Mouse (Mus musculus) forebrain, embryonic 13.5 days (tissue): ENCODE results near the gene Gm49711. TPM values are rescaled to one million over a fixed set of nuclear protein-coding genes. Genes with fewer than 3 reads are reported as not detected.

Source experiments
- ATAC-seq: fragments of 200-750 bp; cut with Nextera tagmentation; 2 replicates; pipeline ENCODE4 v1.8.0; 2017
- H3K27ac ChIP-seq: fragments of 300-500 bp; sonication (generic); 2 replicates; pipeline ENCODE4 v1.5.1; 2015; ENCODE audit warnings: inconsistent platforms, mild to moderate bottlenecking, moderate library complexity
- H3K27me3 ChIP-seq: fragments of 300-500 bp; sonication (generic); 2 replicates; pipeline ENCODE4 v1.6.1; 2015; ENCODE audit warnings: mild to moderate bottlenecking, inconsistent platforms
- H3K36me3 ChIP-seq: fragments of 300-500 bp; sonication (generic); 2 replicates; pipeline ENCODE4 v1.6.1; 2015; ENCODE audit warnings: mild to moderate bottlenecking, inconsistent platforms; ENCODE audit not compliant: poor library complexity, severe bottlenecking
- H3K4me1 ChIP-seq: fragments of 300-500 bp; sonication (generic); 2 replicates; pipeline ENCODE4 v1.6.1; 2015; ENCODE audit warnings: inconsistent platforms
- H3K4me2 ChIP-seq: fragments of 300-500 bp; sonication (generic); 2 replicates; pipeline ENCODE4 v1.6.1; 2015; ENCODE audit warnings: inconsistent platforms, mild to moderate bottlenecking, moderate library complexity
- H3K4me3 ChIP-seq: fragments of 300-500 bp; sonication (generic); 2 replicates; pipeline ENCODE4 v1.5.1; 2015; ENCODE audit warnings: mild to moderate bottlenecking, inconsistent platforms
- H3K9ac ChIP-seq: fragments of 300-500 bp; sonication (generic); 2 replicates; pipeline ENCODE4 v1.6.1; 2015; ENCODE audit warnings: mild to moderate bottlenecking, inconsistent platforms
- H3K9me3 ChIP-seq: fragments of 300-500 bp; sonication (generic); replicated peaks from 2 replicates; pipeline ENCODE4 v1.6.1; 2016; ENCODE audit warnings: inconsistent platforms
- WGBS: fragments of 180-500 bp; shearing (Covaris S2); methylation state at CpG from one replicate; pipeline ENCODE4 v1.1.7; 2015; 5-methylcytosine and 5-hydroxymethylcytosine counted together
- polyA plus RNA-seq: library from polyadenylated mRNA; unstranded; fragments of >200 nt; fragmentation: Nextera tagmentation; extraction: Ambion mirVana; gene quantifications from 2 replicates; pipeline ENCODE4 v1.2.1, GENCODE M21; 2015

Gene Gm49711
- polyA plus RNA-seq, 1 experiment from 2014 or later, result 0.18 TPM

GRCm38 (mm10) chr16:92159114-92159513, 101.0 kb downstream of the Gm49711 start:
- peak overlapping the region; percentile 70; the same call in 1 of the 2 replicates for H3K9ac ChIP-seq
- H3K4me1 ChIP-seq, result peaks cover 14% of the 10 kb centered on the region; the same call in 1 of the 2 replicates
- H3K27ac ChIP-seq, result no peak overlapping the region
- H3K9me3 ChIP-seq, result no peaks in the 10 kb centered on the region
- peak overlapping the region; percentile 89 for H3K4me2 ChIP-seq
- H3K27me3 ChIP-seq, result no peaks in the 10 kb centered on the region
- ATAC-seq, result no peak
- H3K4me3 ChIP-seq, result peak overlapping the region; percentile 52
- WGBS, result 54% methylated on average over 6 of the region's 6 CpGs
- no peaks in the 10 kb centered on the region for H3K36me3 ChIP-seq

- no peaks in the 10 kb centered on the region for H3K27me3 ChIP-seq
- no peak overlapping the region for H3K9ac ChIP-seq
- no peak overlapping the region for H3K27ac ChIP-seq
- H3K36me3 ChIP-seq, result no peaks in the 10 kb centered on the region
- WGBS, result 28% methylated on average over 4 of the region's 4 CpGs
- no peaks in the 10 kb centered on the region for H3K9me3 ChIP-seq
- no peak overlapping the region for H3K4me3 ChIP-seq
- H3K4me2 ChIP-seq, result no peak overlapping the region
- peaks cover 14% of the 10 kb centered on the region; the same call in 1 of the 2 replicates for H3K4me1 ChIP-seq
- no peak for ATAC-seq
These were observed 104.2 kb downstream of the Gm49711 start for GRCm38 (mm10) chr16:92162289-92162688.

GRCm38 (mm10) chr16:92163545-92163944, 105.4 kb downstream of the Gm49711 start:
- H3K27me3 ChIP-seq, result no peaks in the 10 kb centered on the region
- no peak overlapping the region for H3K27ac ChIP-seq
- no peak for ATAC-seq
- no peaks in the 10 kb centered on the region; the same call in 1 of the 2 replicates for H3K9me3 ChIP-seq
- H3K4me2 ChIP-seq, result no peak overlapping the region
- WGBS, result 71% methylated on average over 4 of the region's 4 CpGs
- peaks cover 7% of the 10 kb centered on the region; the same call in 1 of the 2 replicates for H3K4me1 ChIP-seq
- no peak overlapping the region for H3K4me3 ChIP-seq
- no peak overlapping the region for H3K9ac ChIP-seq
- H3K36me3 ChIP-seq, result no peaks in the 10 kb centered on the region

- WGBS, result 91% methylated on average over 1 of the region's 1 CpGs
- Histone ChIP-seq H3K36me3 (no peaks in the 10 kb centered on the region), H3K4me2 (no peak overlapping the region), H3K4me3 (no peak overlapping the region), H3K9me3 (no peaks in the 10 kb centered on the region), H3K9ac (no peak overlapping the region), H3K4me1 (no peaks in the 10 kb centered on the region), H3K27ac (no peak overlapping the region), H3K27me3 (no peaks in the 10 kb centered on the region)
- no peak for ATAC-seq
These were observed 117.9 kb downstream of the Gm49711 start for GRCm38 (mm10) chr16:92176052-92176451.

- H3K4me3 ChIP-seq, result no peak overlapping the region
- no peak overlapping the region for H3K27ac ChIP-seq
- no peaks in the 10 kb centered on the region for H3K4me1 ChIP-seq
- H3K4me2 ChIP-seq, result no peak overlapping the region
- no peaks in the 10 kb centered on the region for H3K27me3 ChIP-seq
- H3K9ac ChIP-seq, result no peak overlapping the region
- H3K9me3 ChIP-seq, result no peaks in the 10 kb centered on the region
- H3K36me3 ChIP-seq, result no peaks in the 10 kb centered on the region
- no peak for ATAC-seq
- WGBS, result 90% methylated on average over 1 of the region's 1 CpGs
These were observed 119.6 kb downstream of the Gm49711 start for GRCm38 (mm10) chr16:92177718-92178117.

GRCm38 (mm10) chr16:92179306-92179705, 121.2 kb downstream of the Gm49711 start:
- 58% methylated on average over 8 of the region's 8 CpGs for WGBS
- ATAC-seq, result no peak
- no peaks in the 10 kb centered on the region for H3K27me3 ChIP-seq
- H3K27ac ChIP-seq, result no peak overlapping the region
- H3K4me3 ChIP-seq, result no peak overlapping the region
- no peak overlapping the region for H3K9ac ChIP-seq
- no peaks in the 10 kb centered on the region for H3K36me3 ChIP-seq
- H3K4me2 ChIP-seq, result no peak overlapping the region
- no peaks in the 10 kb centered on the region for H3K9me3 ChIP-seq
- no peaks in the 10 kb centered on the region for H3K4me1 ChIP-seq

- Histone ChIP-seq H3K27me3 (no peaks in the 10 kb centered on the region), H3K4me1 (no peaks in the 10 kb centered on the region), H3K27ac (no peak overlapping the region), H3K4me2 (no peak overlapping the region), H3K4me3 (no peak overlapping the region), H3K9ac (no peak overlapping the region), H3K36me3 (no peaks in the 10 kb centered on the region), H3K9me3 (no peaks in the 10 kb centered on the region)
- ATAC-seq, result no peak
- WGBS, result 70% methylated on average over 4 of the region's 4 CpGs
These were observed 125.4 kb downstream of the Gm49711 start for GRCm38 (mm10) chr16:92183477-92183876.

- H3K4me2 ChIP-seq, result no peak overlapping the region
- no peak overlapping the region for H3K9ac ChIP-seq
- no peaks in the 10 kb centered on the region for H3K36me3 ChIP-seq
- H3K27me3 ChIP-seq, result no peaks in the 10 kb centered on the region
- H3K9me3 ChIP-seq, result no peaks in the 10 kb centered on the region
- ATAC-seq, result no peak
- no peak overlapping the region for H3K4me3 ChIP-seq
- H3K4me1 ChIP-seq, result no peaks in the 10 kb centered on the region
- no peak overlapping the region for H3K27ac ChIP-seq
These were observed 132.5 kb downstream of the Gm49711 start for GRCm38 (mm10) chr16:92190603-92191002.

GRCm38 (mm10) chr16:92195094-92195493, 137.0 kb downstream of the Gm49711 start:
- Histone ChIP-seq H3K27me3 (no peaks in the 10 kb centered on the region), H3K9ac (no peak overlapping the region), H3K36me3 (no peaks in the 10 kb centered on the region), H3K4me1 (peaks cover 10% of the 10 kb centered on the region), H3K4me2 (no peak overlapping the region), H3K4me3 (no peak overlapping the region), H3K9me3 (no peaks in the 10 kb centered on the region), H3K27ac (no peak overlapping the region)
- 61% methylated on average over 6 of the region's 6 CpGs for WGBS
- no peak for ATAC-seq

- ATAC-seq, result peak; percentile 86
- H3K9me3 ChIP-seq, result no peaks in the 10 kb centered on the region
These were observed 138.7 kb downstream of the Gm49711 start for GRCm38 (mm10) chr16:92196741-92197331.

GRCm38 (mm10) chr16:92200615-92201014, 142.5 kb downstream of the Gm49711 start:
- Histone ChIP-seq H3K4me3 (no peak overlapping the region), H3K27me3 (no peaks in the 10 kb centered on the region), H3K27ac (no peak overlapping the region), H3K4me1 (peaks cover 10% of the 10 kb centered on the region), H3K4me2 (no peak overlapping the region), H3K36me3 (no peaks in the 10 kb centered on the region), H3K9me3 (no peaks in the 10 kb centered on the region), H3K9ac (no peak overlapping the region)
- ATAC-seq, result no peak
- WGBS, result 54% methylated on average over 7 of the region's 7 CpGs

More at GRCm38 (mm10) chr16:92196741-92197331, 138.7 kb downstream of the Gm49711 start:
- Histone ChIP-seq H3K9ac (no peak overlapping the region), H3K4me2 (no peak overlapping the region), H3K27ac (no peak overlapping the region), H3K4me3 (no peak overlapping the region), H3K27me3 (no peaks in the 10 kb centered on the region), H3K36me3 (no peaks in the 10 kb centered on the region), H3K4me1 (peaks cover 10% of the 10 kb centered on the region)
- 59% methylated on average over 8 of the region's 8 CpGs for WGBS

- no peak overlapping the region for H3K4me3 ChIP-seq
- no peaks in the 10 kb centered on the region for H3K4me1 ChIP-seq
- H3K36me3 ChIP-seq, result no peaks in the 10 kb centered on the region
- no peak overlapping the region for H3K27ac ChIP-seq
- H3K27me3 ChIP-seq, result no peaks in the 10 kb centered on the region
- H3K4me2 ChIP-seq, result no peak overlapping the region
- ATAC-seq, result no peak
- no peaks in the 10 kb centered on the region for H3K9me3 ChIP-seq
- 84% methylated on average over 8 of the region's 8 CpGs for WGBS
- H3K9ac ChIP-seq, result no peak overlapping the region
These were observed 145.5 kb downstream of the Gm49711 start for GRCm38 (mm10) chr16:92203599-92203998.

- Histone ChIP-seq H3K36me3 (no peaks in the 10 kb centered on the region), H3K4me3 (no peak overlapping the region), H3K27ac (no peak overlapping the region), H3K27me3 (no peaks in the 10 kb centered on the region), H3K9me3 (no peaks in the 10 kb centered on the region), H3K4me1 (no peaks in the 10 kb centered on the region), H3K9ac (no peak overlapping the region), H3K4me2 (no peak overlapping the region)
- ATAC-seq, result no peak
- WGBS, result 87% methylated on average over 5 of the region's 5 CpGs
These were observed 151.2 kb downstream of the Gm49711 start for GRCm38 (mm10) chr16:92209291-92209781.
